Mouse (Mus musculus) lung, postnatal 14 days (tissue): ENCODE results near the gene Olfr1367.

ENCODE experiments used
- DNase-seq: peaks from one replicate; pipeline ENCODE4 v3.0.0; 2021

The Olfr1367 gene

DNA sequence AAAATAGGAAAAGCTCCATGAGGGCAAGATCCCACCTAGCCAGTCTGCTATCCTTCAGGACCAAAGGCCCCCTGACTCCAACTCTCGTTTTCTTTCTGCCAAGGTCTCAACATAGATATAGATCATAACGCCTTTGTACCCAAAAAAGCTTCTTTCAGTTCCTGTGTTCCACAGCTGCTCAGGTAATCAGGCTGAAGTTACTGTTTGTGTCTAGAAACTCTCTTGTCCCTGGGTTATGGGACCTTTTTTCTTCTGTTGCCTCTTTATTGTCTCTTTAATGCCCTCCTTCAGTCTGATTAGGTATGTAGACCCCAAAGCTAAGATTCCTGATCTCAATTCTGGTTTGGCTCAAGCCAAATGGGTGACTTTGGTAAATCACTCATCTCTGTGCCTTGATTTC is 50.8 kb downstream of the Olfr1367 start:
- no peak for DNase-seq
